Mouse (Mus musculus) MEL (cell line): ENCODE data around the gene Adig. TPM values are rescaled to one million over a fixed set of nuclear protein-coding genes. Genes with fewer than 3 reads are reported as not detected.

Experiments used
- DNase-seq: peaks from one replicate; pipeline ENCODE4 v3.0.0; 2011; ENCODE audit warnings: low read depth, low spot score
- H3K27ac ChIP-seq: 2 replicates; pipeline ENCODE4 v1.5.1; 2012; ENCODE audit warnings: low read depth, mild to moderate bottlenecking, control low read depth, low read length, moderate library complexity; ENCODE audit not compliant: control insufficient read depth
- H3K27me3 ChIP-seq, 2 experiments: fragments of 150-350 bp in 1 of 2; sonication (generic) in 1 of 2; 2 replicates each; pipeline ENCODE4 v1.6.1; 2012; ENCODE audit warnings: low read length in 2 of 2, mild to moderate bottlenecking in 2 of 2, improper control_type of control experiment in 1 of 2, moderate library complexity in 1 of 2; ENCODE audit not compliant: insufficient read depth in 2 of 2, control insufficient read depth in 1 of 2
- H3K36me3 ChIP-seq, 2 experiments: 2 replicates each; pipeline ENCODE4 v1.6.1; 2012 to 2014; ENCODE audit warnings: low read length in 2 of 2, improper control_type of control experiment in 1 of 2, inconsistent platforms in 1 of 2, mild to moderate bottlenecking in 1 of 2; ENCODE audit not compliant: insufficient read depth in 2 of 2, control insufficient read depth in 1 of 2
- H3K4me1 ChIP-seq, 2 experiments: fragments of 150-350 bp in 1 of 2; sonication (generic) in 1 of 2; 2 replicates each; pipeline ENCODE4 v1.6.1; 2012; ENCODE audit warnings: low read length in 2 of 2, improper control_type of control experiment in 1 of 2, mild to moderate bottlenecking in 1 of 2; ENCODE audit not compliant: insufficient read depth in 2 of 2, control insufficient read depth in 1 of 2
- H3K4me3 ChIP-seq, 2 experiments: fragments of 150-350 bp in 1 of 2; sonication (generic) in 1 of 2; 2 replicates each; pipeline ENCODE4 v1.5.1; 2012; ENCODE audit warnings: low read depth in 2 of 2, low read length in 2 of 2, mild to moderate bottlenecking in 2 of 2, moderate library complexity in 2 of 2, control low read depth in 1 of 2, improper control_type of control experiment in 1 of 2; ENCODE audit not compliant: control insufficient read depth in 1 of 2, insufficient read depth in 1 of 2
- H3K79me2 ChIP-seq: 2 replicates; pipeline ENCODE4 v1.6.1; 2012; ENCODE audit warnings: mild to moderate bottlenecking, low read length, moderate library complexity; ENCODE audit not compliant: control insufficient read depth, poor library complexity, insufficient read depth
- H3K9ac ChIP-seq: 2 replicates; pipeline ENCODE4 v1.6.1; 2012; ENCODE audit warnings: low read depth, mild to moderate bottlenecking, control low read depth, low read length, moderate library complexity; ENCODE audit not compliant: control insufficient read depth, poor library complexity, severe bottlenecking
- H3K9me3 ChIP-seq: fragments of 150-350 bp; sonication (generic); replicated peaks from 2 replicates; pipeline ENCODE4 v1.6.1; 2012; ENCODE audit warnings: mild to moderate bottlenecking, low read length, improper control_type of control experiment, moderate library complexity; ENCODE audit not compliant: insufficient read depth
- CHD1 ChIP-seq: IDR thresholded peaks from 2 replicates; pipeline ENCODE4 v1.6.1; 2012; ENCODE audit warnings: low read depth, mild to moderate bottlenecking, inconsistent platforms, low read length, improper control_type of control experiment
- GATA1 ChIP-seq: IDR thresholded peaks from 2 replicates; pipeline ENCODE4 v1.6.1; 2011; ENCODE audit warnings: low read depth, low read length, improper control_type of control experiment
- USF2 ChIP-seq, 2 experiments: IDR thresholded peaks; 2 replicates each; pipeline ENCODE4 v1.6.1; 2011 to 2012; ENCODE audit warnings: improper control_type of control experiment in 2 of 2, low read length in 2 of 2, borderline replicate concordance in 1 of 2, inconsistent platforms in 1 of 2, low read depth in 1 of 2, mild to moderate bottlenecking in 1 of 2; ENCODE audit not compliant: insufficient read depth in 1 of 2
- polyA plus RNA-seq, 2 experiments: library from polyadenylated mRNA; stranded (reverse) in 1 of 2; unstranded in 1 of 2; fragments of >175 nt in 1 of 2; fragments of >200 nt in 1 of 2; gene quantifications; 2 replicates each; pipeline versions ENCODE4 v1.2.1 to v1.2.4; 2012; ENCODE audit warnings: low replicate concordance in 2 of 2, low read depth in 1 of 2; ENCODE audit not compliant: insufficient read length in 2 of 2, insufficient read depth in 1 of 2, missing spikeins in 1 of 2
- total RNA-seq: library from RNA; depleted of rRNA; stranded (reverse); fragments of 300-350 nt; gene quantifications from 2 replicates; pipeline ENCODE4 v1.2.3, GENCODE M21; 2012; rRNA removed

Adig gene
- total and polyA plus RNA-seq, 3 experiments = not detected

DNA sequence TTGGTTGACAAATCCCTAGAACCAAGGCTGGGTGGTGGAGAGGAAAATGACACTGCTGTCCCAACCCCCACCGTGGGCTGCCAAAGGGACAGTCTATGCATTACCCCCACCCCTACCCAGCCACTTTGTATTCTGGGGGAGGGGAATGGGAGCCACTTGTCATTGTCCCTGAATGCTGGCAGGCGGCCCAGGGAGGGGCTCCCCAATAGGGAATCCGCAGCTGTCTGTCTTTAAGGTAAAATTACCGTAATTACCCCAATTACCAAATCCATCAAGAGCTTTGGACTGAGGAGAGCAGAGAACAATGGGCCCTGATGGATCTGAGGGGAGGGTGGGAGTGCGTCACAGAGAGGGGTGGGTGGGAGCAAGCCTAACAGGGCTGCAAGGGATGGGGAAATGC lies 54.3 kb downstream of the Adig start:
- TF ChIP-seq CHD1 = no peak
- TF ChIP-seq USF2 (IDR thresholded peaks at IDR 0.05; ENCODE audit: borderline replicate concordance in 1 of 2, insufficient read depth in 1 of 2, low read depth in 1 of 2, low read length in 2 of 2) = no peak
- no peak for TF ChIP-seq GATA1

More for the DNA sequence above, 54.3 kb downstream of the Adig start:
- Histone ChIP-seq H3K4me3 (no peak overlapping the region), H3K27ac (no peak overlapping the region), H3K9ac (no peak overlapping the region), H3K4me1 (peaks cover 0 to 3% of the 10 kb centered on the region in 2 experiments; a peak in 1 of 4 replicates), H3K36me3 (no peaks in the 10 kb centered on the region), H3K27me3 (no peaks in the 10 kb centered on the region), H3K79me2 (no peaks in the 10 kb centered on the region), H3K9me3 (no peaks in the 10 kb centered on the region)
- no peak for DNase-seq

Other genes with a start within 250 kb of the Adig start
- not detected in 2 replicates for gene Bpi, start 244.5 kb upstream of the Adig start, total RNA-seq
- under 1 TPM in 1 of 2 experiments, not detected in 1; 0.10 TPM for gene Bpi, start 244.5 kb upstream of the Adig start, polyA plus RNA-seq
- gene Lbp, start 196.1 kb upstream of the Adig start, total RNA-seq = not detected in 2 replicates
- gene Lbp, start 196.1 kb upstream of the Adig start, polyA plus RNA-seq = not detected
- gene Snhg11, start 127.0 kb upstream of the Adig start, total RNA-seq = not detected in 2 replicates
- under 1 TPM in 1 of 2 experiments, not detected in 1; 0.06 TPM for gene Snhg11, start 127.0 kb upstream of the Adig start, polyA plus RNA-seq
- 15.0 and 15.6 TPM in 2 replicates for gene Ralgapb, start 92.8 kb upstream of the Adig start, total RNA-seq
- 100 to 1,000 TPM in 1 of 2 experiments, 10 to 100 TPM in 1; 20.7 to 122 TPM for gene Ralgapb, start 92.8 kb upstream of the Adig start, polyA plus RNA-seq
- gene Arhgap40, start 10.2 kb downstream of the Adig start, total RNA-seq = not detected in 2 replicates
- not detected for gene Arhgap40, start 10.2 kb downstream of the Adig start, polyA plus RNA-seq
- gene Slc32a1, start 108.2 kb downstream of the Adig start, total RNA-seq = not detected in 2 replicates
- gene Slc32a1, start 108.2 kb downstream of the Adig start, polyA plus RNA-seq = not detected
- 16.2 and 17.0 TPM in 2 replicates for gene Actr5, start 122.3 kb downstream of the Adig start, total RNA-seq
- 10 to 100 TPM in 1 of 2 experiments, not detected in 1; 20.8 TPM for gene Actr5, start 122.3 kb downstream of the Adig start, polyA plus RNA-seq
- gene Ppp1r16b, start 162.8 kb downstream of the Adig start, total RNA-seq = under 0.01 and 0.03 TPM in 2 replicates
- under 1 TPM in 1 of 2 experiments, not detected in 1; 0.67 TPM for gene Ppp1r16b, start 162.8 kb downstream of the Adig start, polyA plus RNA-seq